Mouse (Mus musculus): ENCODE data around the gene Tbce. TPM values are rescaled to one million over a fixed set of nuclear protein-coding genes. Genes with fewer than 3 reads are reported as not detected.
A peak's percentile ranks its signal among the peaks of the same experiment; 100 is the strongest.

Tbce gene
- 143 and 200 TPM in 2 replicates for polyA plus RNA-seq (2012; rRNA removed)

DNA sequence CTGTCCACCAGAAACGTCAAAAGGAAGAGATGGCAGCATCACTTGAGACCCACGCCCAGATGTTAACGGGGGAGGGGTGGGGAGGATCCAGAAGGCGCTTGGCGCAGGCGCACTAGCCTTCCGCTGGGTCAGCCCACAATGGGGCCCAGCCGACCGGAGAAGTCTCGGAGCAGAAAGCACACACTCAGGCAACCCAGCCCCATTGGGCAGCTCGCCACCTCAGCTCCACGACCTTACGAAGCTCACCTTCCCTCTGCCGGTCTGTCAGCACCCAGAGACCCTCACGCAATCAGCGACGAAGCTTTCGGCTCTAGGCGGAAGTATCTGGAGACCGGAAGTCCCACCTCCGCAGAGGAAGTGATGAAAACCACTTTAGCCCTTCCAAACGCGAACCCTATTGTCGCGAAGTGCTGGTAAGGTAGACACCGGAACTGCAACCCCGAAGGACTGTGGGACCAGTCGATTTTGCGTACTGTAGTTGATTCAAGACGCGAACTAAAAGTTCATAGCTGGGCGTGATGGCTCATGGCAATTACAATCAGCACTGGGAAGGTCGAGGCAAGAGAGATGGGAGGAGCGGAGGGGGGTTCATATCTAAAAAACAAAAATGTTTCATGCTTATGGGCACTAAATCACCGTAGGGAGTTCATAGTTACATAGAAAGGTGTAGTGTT lies at the start of gene Tbce:
Gene Tbce (minus strand): TSS at position 347 of the 674 bp plus-strand sequence.
- peak; percentile 18; the same call in 1 of the 2 replicates for TF ChIP-seq CTCF (IDR thresholded peaks at IDR 0.05; ENCODE audit: borderline replicate concordance, extremely low read depth, insufficient read depth, insufficient read length)
- TF ChIP-seq POLR2A (IDR thresholded peaks at IDR 0.05; ENCODE audit: borderline replicate concordance, extremely low read depth, insufficient read depth, insufficient read length, poor library complexity, severe bottlenecking): peak; percentile 29; the same call in 1 of the 2 replicates
- DNase-seq (ENCODE audit: low read depth): peak; percentile 97

DNA sequence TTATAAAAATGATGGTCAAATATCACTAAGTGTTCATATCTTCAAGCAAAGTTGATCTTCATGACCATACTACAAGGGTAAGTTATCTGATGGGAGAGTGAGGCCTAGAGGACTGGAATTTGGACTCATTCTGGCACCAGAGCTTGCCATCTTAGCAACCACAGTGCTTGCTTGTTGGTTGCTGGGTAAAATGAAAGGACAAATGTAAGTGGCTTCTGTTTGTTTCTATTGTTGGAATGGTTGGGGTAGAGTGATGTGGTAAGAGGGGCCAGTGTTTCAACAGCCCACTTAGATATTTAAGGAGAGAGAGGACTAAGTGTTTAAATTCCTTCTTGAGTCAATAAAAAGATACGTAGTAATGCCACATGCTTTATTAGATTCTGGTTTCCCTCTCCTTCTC lies 49.2 kb upstream of the Tbce start:
- DNase-seq (ENCODE audit: low read depth): no peak
- TF ChIP-seq CTCF (IDR thresholded peaks at IDR 0.05; ENCODE audit: borderline replicate concordance, extremely low read depth, insufficient read depth, insufficient read length) (no peak), POLR2A (IDR thresholded peaks at IDR 0.05; ENCODE audit: borderline replicate concordance, extremely low read depth, insufficient read depth, insufficient read length, poor library complexity, severe bottlenecking) (no peak)

DNA sequence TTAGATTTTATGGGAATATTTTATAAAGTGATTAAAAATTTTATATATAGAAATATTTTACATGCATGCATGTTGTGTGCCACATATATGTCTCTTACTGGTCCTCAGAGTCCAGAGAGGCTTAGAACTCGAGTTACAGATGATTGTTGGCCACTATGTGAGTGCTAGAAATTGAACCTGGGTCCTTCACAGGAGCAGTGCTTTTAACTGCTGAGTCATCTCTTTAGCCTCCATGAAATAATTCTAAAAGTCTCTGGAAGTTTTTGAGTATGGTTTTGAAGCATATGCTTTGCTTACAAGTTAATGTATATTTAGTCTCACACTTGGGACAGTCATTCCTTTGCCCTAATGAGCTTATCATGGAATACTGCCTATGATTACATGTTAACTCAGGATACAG lies 35.9 kb upstream of the Tbce start:
- TF ChIP-seq POLR2A (IDR thresholded peaks at IDR 0.05; ENCODE audit: borderline replicate concordance, extremely low read depth, insufficient read depth, insufficient read length, poor library complexity, severe bottlenecking): no peak
- no peak for TF ChIP-seq CTCF (IDR thresholded peaks at IDR 0.05; ENCODE audit: borderline replicate concordance, extremely low read depth, insufficient read depth, insufficient read length)
- DNase-seq (ENCODE audit: low read depth): no peak

DNA sequence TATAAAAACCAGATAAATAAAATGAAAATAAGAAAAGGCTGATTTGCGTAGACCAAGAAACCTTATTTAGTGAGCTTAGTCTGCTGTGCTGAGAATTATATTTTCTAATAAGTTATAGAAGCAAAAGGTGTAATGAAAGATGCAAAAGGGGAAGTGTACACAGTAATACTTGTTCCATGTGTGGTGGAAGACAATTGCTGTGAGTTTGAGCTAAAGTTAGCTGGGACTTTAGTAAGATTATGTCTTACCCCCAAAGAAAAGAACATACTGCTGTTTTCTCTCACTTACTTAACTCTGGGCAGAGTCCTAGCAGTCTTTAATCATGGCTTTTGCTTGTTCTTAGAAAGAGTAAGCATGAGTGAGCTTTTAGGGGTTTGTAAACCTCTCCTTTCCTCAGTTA lies 34.9 kb upstream of the Tbce start:
- no peak for TF ChIP-seq POLR2A (IDR thresholded peaks at IDR 0.05; ENCODE audit: borderline replicate concordance, extremely low read depth, insufficient read depth, insufficient read length, poor library complexity, severe bottlenecking)
- no peak for TF ChIP-seq CTCF (IDR thresholded peaks at IDR 0.05; ENCODE audit: borderline replicate concordance, extremely low read depth, insufficient read depth, insufficient read length)

DNA sequence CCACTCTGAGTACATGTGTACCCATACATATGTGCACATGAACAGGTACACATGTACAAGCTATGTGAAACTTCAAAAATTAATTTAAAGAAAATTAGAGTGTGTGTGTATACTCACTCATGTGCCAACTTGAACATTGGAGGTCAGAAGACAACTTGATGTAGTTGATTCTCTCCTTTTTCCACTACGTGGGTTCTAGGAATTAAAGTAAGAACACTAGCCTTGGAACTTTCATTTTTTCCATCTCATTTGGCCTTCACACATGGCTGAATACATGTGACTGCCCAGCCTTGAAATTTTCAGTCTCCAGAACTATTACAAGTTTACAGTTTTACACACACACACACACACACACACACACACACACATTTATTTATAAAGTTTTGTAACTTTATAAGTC lies 29.9 kb upstream of the Tbce start:
- no peak for DNase-seq (ENCODE audit: low read depth)
- TF ChIP-seq POLR2A (IDR thresholded peaks at IDR 0.05; ENCODE audit: borderline replicate concordance, extremely low read depth, insufficient read depth, insufficient read length, poor library complexity, severe bottlenecking): no peak
- no peak for TF ChIP-seq CTCF (IDR thresholded peaks at IDR 0.05; ENCODE audit: borderline replicate concordance, extremely low read depth, insufficient read depth, insufficient read length)

More for the DNA sequence above, 34.9 kb upstream of the Tbce start:
- DNase-seq (ENCODE audit: low read depth): no peak

DNA sequence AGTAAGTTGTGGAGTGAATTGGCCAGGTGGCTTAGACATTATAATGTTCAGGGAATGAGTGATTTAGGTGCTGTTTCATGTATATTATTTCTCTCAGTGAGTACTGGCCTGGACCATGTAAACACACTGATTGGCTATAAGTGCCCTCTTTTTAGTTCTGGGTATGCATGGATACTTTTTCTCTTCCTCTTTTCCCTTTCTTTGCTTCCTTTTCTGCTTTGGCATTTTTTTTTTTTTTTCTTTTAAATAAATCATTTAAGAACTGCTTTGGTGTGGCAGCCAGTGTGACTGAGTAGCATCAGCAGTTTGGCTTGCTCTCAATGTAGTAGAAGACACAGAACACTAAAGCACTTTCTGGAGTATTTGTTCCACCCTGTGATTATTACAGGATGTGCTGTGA lies 28.6 kb upstream of the Tbce start:
- TF ChIP-seq CTCF (IDR thresholded peaks at IDR 0.05; ENCODE audit: borderline replicate concordance, extremely low read depth, insufficient read depth, insufficient read length): no peak
- TF ChIP-seq POLR2A (IDR thresholded peaks at IDR 0.05; ENCODE audit: borderline replicate concordance, extremely low read depth, insufficient read depth, insufficient read length, poor library complexity, severe bottlenecking): no peak
- no peak for DNase-seq (ENCODE audit: low read depth)

DNA sequence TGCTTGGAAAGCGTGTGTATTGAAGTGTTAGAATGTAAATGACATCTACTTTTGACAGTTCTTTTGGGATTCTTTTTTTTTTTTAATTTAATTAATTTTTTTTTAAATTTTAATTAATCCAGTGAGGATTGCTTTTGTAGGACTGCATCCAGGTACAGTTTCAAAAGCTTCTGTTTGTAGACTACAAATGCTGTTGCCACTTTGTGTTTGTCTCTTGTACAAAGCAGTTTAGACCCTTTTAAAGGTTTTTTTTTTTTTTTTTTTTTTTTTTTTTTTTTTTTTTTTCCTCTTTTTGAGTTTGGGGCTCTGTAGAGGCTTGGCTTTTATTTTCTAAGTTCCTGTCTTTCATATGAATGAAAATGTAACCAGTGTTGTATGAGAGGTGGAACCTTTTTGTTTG lies 26.3 kb upstream of the Tbce start:
- no peak for TF ChIP-seq CTCF (IDR thresholded peaks at IDR 0.05; ENCODE audit: borderline replicate concordance, extremely low read depth, insufficient read depth, insufficient read length)
- TF ChIP-seq POLR2A (IDR thresholded peaks at IDR 0.05; ENCODE audit: borderline replicate concordance, extremely low read depth, insufficient read depth, insufficient read length, poor library complexity, severe bottlenecking): no peak
- no peak for DNase-seq (ENCODE audit: low read depth)

DNA sequence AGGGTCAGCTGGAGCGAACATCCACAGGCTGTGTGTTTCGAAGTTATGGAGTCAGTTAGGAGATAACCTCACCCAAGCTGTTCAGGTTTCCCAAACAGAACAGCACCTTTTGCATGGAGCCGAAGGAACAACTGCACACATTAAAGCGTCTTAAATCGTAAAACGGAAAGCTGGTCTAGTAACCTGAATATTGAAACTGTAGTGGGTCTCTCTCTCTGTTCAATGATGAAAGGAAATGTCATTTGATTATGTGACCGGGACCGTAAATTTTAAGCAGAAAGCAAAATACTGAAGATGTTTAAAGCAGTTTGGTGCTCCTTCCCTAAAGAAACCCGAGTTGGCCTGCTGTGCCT lies 25.6 kb upstream of the Tbce start:
- peak; percentile 14 for DNase-seq (ENCODE audit: low read depth)
- TF ChIP-seq POLR2A (IDR thresholded peaks at IDR 0.05; ENCODE audit: borderline replicate concordance, extremely low read depth, insufficient read depth, insufficient read length, poor library complexity, severe bottlenecking): no peak
- no peak for TF ChIP-seq CTCF (IDR thresholded peaks at IDR 0.05; ENCODE audit: borderline replicate concordance, extremely low read depth, insufficient read depth, insufficient read length)

DNA sequence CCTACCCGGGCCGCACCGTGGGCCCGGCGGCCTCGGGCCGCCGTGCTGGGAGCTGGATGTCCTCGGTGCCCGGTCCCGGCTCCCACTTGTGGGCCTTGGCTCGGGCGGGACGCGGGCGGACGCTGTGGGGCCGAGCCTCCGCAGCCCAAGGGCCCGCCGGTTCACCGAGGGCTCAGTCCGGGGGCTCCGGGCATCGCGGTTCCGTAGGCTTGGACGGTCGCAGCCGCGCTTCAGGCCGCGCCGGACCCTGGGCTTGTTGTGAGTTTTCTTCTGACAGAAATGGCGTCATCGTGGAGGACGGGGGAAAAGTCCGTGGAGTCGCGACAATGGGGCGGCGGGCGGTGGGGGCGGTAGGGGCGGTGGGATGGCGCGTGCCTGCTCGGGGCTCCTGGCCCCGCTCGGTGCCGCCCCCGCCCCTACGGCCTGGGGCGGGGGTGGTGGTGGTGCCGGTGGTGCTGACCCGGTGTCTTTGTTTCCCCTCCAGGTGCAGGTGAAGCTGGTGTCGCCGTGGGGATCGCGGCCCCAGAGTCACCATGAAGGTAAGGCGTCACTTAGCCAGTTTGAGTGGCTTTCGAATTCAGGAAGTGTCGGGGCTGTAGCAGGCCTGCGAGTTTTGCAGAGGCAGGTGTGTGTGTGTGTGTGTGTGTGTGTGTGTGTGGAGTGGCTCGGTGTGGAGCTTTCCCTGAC lies 25.0 kb upstream of the Tbce start:
- DNase-seq (ENCODE audit: low read depth): peak; percentile 52
- TF ChIP-seq CTCF (IDR thresholded peaks at IDR 0.05; ENCODE audit: borderline replicate concordance, extremely low read depth, insufficient read depth, insufficient read length): no peak
- no peak for TF ChIP-seq POLR2A (IDR thresholded peaks at IDR 0.05; ENCODE audit: borderline replicate concordance, extremely low read depth, insufficient read depth, insufficient read length, poor library complexity, severe bottlenecking)

DNA sequence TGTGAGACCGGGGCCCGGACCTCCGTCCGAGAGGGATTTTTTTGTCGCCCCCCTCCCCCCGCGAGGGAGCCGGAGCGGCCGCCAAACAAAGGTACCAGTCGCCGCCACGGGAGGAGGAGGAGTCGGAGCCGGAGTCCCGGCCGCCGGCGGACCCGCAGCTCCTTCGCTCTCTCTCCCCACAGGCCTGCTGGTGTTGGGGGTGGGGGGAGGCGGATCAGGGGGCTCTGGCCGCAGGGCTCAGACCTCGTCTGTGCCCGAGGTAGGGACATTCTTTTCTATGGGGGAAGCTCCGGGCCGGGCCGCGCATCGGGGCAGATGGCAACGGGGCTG lies 24.5 kb upstream of the Tbce start:
- no peak for DNase-seq (ENCODE audit: low read depth)
- TF ChIP-seq CTCF (IDR thresholded peaks at IDR 0.05; ENCODE audit: borderline replicate concordance, extremely low read depth, insufficient read depth, insufficient read length): no peak
- no peak for TF ChIP-seq POLR2A (IDR thresholded peaks at IDR 0.05; ENCODE audit: borderline replicate concordance, extremely low read depth, insufficient read depth, insufficient read length, poor library complexity, severe bottlenecking)

DNA sequence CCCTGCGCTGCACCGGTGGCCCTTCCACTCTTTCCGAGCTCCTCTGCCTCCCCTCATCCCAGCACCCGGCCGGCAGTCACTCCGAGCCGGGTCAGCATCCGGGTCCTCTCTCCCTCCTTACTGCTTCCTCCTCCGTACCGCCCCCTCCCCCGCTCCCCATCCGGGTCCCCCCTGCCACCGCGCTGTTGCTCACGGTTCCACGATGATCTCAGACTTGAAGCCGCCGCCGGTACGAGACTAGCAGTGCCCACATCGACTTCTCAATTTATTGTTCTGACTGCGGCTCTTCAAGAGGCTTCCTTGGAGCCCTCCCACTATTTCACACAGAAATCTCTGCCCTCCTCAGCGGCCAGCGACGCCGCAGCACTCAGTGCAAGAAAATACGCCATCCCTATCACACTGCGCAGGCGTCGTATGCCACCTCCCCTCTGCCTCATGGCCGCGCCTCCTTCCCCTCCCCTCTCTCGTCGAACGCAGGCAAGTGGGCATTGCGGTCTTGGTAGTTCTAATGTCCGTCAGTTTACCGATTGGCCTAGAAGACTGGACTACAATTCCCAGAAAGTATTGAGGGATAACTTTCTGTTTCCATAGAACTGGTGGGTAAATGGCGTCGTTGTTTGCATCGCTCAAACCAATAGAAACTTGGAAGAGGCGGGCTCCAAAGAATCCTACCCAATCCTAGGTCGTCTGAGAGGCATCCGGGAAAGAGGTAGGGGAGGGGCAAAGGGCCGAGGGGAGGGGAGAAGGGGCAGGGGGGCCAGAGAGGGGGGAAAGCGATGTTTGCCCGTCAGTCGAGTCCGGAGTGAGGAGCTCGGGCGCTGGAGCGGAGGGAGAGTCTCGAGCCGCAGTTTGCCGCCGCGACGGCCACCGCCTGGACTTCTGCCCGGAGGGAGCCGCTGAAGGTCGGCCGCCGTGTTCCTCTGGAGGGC lies 23.8 kb upstream of the Tbce start, which contains the start of the genes Arid4b and Ggps1:
Gene Arid4b (plus strand): TSS at position 220 of the 929 bp plus-strand sequence.
Gene Ggps1 (minus strand): TSS at position 476 of the 929 bp plus-strand sequence.
- no peak for TF ChIP-seq CTCF (IDR thresholded peaks at IDR 0.05; ENCODE audit: borderline replicate concordance, extremely low read depth, insufficient read depth, insufficient read length)
- TF ChIP-seq POLR2A (IDR thresholded peaks at IDR 0.05; ENCODE audit: borderline replicate concordance, extremely low read depth, insufficient read depth, insufficient read length, poor library complexity, severe bottlenecking): peak; percentile 92
- DNase-seq (ENCODE audit: low read depth): peak; percentile 100
